Mouse (Mus musculus) olfactory bulb, adult 2 months (tissue): ENCODE results near the gene Opcml. TPM values are rescaled to one million over a fixed set of nuclear protein-coding genes. Genes with fewer than 3 reads are reported as not detected.

ENCODE experiments used
- H3K27ac ChIP-seq: fragments of 200-500 bp; 2 replicates; pipeline ENCODE4 v1.5.1; 2012; ENCODE audit warnings: low read depth, low read length; ENCODE audit not compliant: insufficient read depth
- H3K4me1 ChIP-seq: fragments of 200-500 bp; 2 replicates; pipeline ENCODE4 v1.6.1; 2012; ENCODE audit warnings: low read length; ENCODE audit not compliant: control insufficient read depth, insufficient read depth
- H3K4me3 ChIP-seq: fragments of 200-500 bp; 2 replicates; pipeline ENCODE4 v1.5.1; 2012; ENCODE audit warnings: mild to moderate bottlenecking, low read depth, low read length, moderate library complexity; ENCODE audit not compliant: insufficient read depth
- CTCF ChIP-seq: fragments of 200-500 bp; IDR thresholded peaks from 2 replicates; pipeline ENCODE4 v1.5.1; 2012; ENCODE audit warnings: low read depth, mild to moderate bottlenecking, low read length, moderate library complexity; ENCODE audit not compliant: insufficient read depth
- POLR2A ChIP-seq: fragments of 200-500 bp; IDR thresholded peaks from 2 replicates; pipeline ENCODE4 v1.6.1; 2012; ENCODE audit warnings: mild to moderate bottlenecking, low read depth, low read length, moderate library complexity; ENCODE audit not compliant: insufficient read depth
- WGBS: fragments of 180-500 bp; shearing (Covaris S2); methylation state at CpG from one replicate; pipeline ENCODE4 v1.1.7; 2018; 5-methylcytosine and 5-hydroxymethylcytosine counted together
- polyA plus RNA-seq: library from polyadenylated mRNA; stranded (reverse); fragments of >200 nt; gene quantifications from 2 replicates; pipeline ENCODE4 v1.2.4, GENCODE M21; 2012; ENCODE audit warnings: low replicate concordance; ENCODE audit not compliant: missing spikeins, insufficient read depth, insufficient read length

Opcml gene
- polyA plus RNA-seq, 1 experiment = not detected

- no peak overlapping the region for H3K4me3 ChIP-seq
- TF ChIP-seq CTCF (no peak), POLR2A (no peak)
- H3K27ac ChIP-seq = no peak overlapping the region
- no peaks in the 10 kb centered on the region for H3K4me1 ChIP-seq
- WGBS = 86% methylated on average over 2 of the region's 2 CpGs
Observed at GRCm38 (mm10) chr9:28748902-28749301, 958.3 kb downstream of the Opcml start.

GRCm38 (mm10) chr9:28752908-28753307 lies 962.3 kb downstream of the Opcml start:
- H3K4me3 ChIP-seq = no peak overlapping the region
- no peak for TF ChIP-seq POLR2A
- TF ChIP-seq CTCF = no peak
- WGBS = 70% methylated on average over 5 of the region's 5 CpGs
- H3K4me1 ChIP-seq = no peaks in the 10 kb centered on the region
- no peak overlapping the region for H3K27ac ChIP-seq

- WGBS = 72% methylated on average over 4 of the region's 4 CpGs
- Histone ChIP-seq H3K4me1 (no peaks in the 10 kb centered on the region), H3K4me3 (no peak overlapping the region), H3K27ac (no peak overlapping the region)
- no peak for TF ChIP-seq CTCF
- TF ChIP-seq POLR2A = no peak
Observed at GRCm38 (mm10) chr9:28756841-28757451, 966.4 kb downstream of the Opcml start.

DNA sequence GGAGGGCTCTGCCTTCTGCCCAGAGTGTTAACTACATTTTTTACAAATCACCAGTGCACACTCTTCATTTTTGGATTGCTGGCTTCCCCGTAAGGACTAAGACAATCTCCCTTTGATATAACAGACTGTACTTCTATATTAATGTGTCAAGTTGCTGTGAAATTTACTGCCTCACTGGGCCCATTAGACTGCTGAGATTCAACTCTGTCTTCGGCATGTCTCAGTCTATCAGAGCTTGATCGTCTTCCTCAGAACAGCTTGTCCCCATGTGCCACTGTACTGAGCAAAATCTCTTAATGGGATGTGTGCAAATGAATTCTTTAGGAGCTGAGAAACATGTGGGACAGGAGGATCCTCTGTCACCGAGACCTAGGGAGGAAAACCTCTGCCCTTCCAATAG lies 970.9 kb downstream of the Opcml start:
- Histone ChIP-seq H3K4me1 (no peaks in the 10 kb centered on the region), H3K4me3 (no peak overlapping the region), H3K27ac (no peak overlapping the region)
- TF ChIP-seq CTCF = no peak
- TF ChIP-seq POLR2A = no peak
- 88% methylated on average over 4 of the region's 4 CpGs for WGBS

DNA sequence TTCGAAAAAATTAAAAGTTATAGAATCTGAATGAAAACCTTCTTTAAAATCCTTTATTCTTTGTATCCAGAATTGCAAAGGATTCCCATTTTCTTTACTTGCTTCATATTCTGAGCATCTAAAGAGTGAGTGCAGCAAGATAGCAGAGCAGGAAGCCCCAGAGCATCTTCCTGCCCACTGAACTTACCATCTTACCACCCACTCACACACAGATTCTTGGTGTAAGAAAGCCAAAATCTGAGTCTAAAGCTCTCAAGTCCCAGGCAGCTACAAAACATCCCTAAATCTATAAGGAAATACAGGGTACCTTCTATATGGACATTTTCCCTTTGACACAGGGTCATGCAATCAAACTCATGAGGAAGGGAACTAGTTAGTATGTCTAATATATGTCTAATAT lies 973.6 kb downstream of the Opcml start:
- no peaks in the 10 kb centered on the region for H3K4me1 ChIP-seq
- H3K27ac ChIP-seq = no peak overlapping the region
- no peak overlapping the region for H3K4me3 ChIP-seq
- no peak for TF ChIP-seq POLR2A
- no peak for TF ChIP-seq CTCF
- 88% methylated on average over 1 of the region's 1 CpGs for WGBS

DNA sequence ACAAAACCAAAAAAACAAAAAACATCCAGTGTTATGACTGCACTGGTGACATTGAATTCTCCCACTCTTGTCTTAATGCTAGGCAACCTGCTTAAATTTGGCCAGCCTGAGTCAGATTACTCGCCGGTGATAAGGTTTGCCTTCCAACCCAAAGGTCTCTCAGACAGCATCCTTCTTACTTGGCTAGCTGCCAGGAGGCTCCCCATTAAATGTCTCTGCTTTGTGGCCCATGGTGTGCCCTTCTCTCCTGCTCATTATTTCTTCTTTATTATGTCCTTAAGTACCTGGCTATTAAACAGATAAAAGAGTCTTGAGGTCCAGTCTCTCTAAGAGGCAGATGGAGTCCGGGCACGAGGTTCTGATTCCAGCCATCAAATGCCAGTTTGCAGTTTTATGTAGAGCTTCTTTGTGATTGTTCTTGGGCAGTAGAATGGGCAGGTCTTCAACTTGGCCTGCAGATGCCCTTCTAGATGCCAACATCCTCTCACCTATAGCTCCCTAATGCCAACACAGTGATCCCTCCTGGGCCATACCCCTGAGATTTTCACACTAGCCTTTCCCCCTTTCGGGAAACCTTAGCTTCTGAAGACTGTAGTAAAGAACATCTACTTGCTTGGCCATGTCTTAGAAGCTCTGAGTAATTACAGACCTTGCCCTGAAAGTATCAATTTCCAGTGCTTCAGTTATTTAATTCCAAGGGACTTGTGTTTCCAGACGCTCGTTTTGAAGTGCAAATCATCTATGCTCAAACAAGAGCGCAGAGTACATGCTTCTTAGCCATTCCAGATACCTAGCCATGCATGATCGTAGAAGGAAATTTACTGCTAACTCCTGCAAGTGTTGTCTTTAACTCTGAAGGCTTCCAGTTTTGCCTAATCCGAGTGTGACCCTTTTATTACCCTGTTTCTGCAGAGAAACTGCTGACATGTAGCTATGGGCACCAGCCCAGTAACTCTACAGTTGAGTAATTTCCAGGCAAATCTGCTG lies 986.2 kb downstream of the Opcml start:
- no peak overlapping the region for H3K4me3 ChIP-seq
- TF ChIP-seq POLR2A (no peak), CTCF (no peak)
- H3K27ac ChIP-seq = no peak overlapping the region
- H3K4me1 ChIP-seq = peaks cover 2% of the 10 kb centered on the region
- WGBS = 39% methylated on average over 10 of the region's 10 CpGs

DNA sequence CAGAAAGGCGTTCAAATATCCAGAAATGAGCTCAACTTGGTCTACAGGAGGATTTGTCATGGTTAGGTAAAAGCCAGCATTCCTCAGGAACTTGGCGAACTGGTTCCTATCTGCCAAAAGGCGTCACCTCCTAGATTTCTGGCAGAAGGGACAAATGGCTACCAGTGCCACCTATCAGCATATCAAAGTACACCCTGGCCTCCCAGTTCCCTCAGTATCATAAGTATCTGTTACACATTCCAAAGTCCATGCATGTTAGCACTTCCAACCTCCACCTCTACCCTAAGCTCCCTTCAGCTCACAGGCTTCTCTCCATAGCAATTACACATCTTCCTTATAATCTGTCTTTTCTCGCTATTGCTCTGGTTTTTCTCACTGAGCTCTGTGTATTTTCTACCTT lies 993.3 kb downstream of the Opcml start:
- Histone ChIP-seq H3K27ac (no peak overlapping the region), H3K4me1 (no peaks in the 10 kb centered on the region), H3K4me3 (no peak overlapping the region)
- TF ChIP-seq POLR2A = no peak
- TF ChIP-seq CTCF = no peak
- WGBS = 83% methylated on average over 4 of the region's 4 CpGs

- TF ChIP-seq POLR2A (no peak), CTCF (no peak)
- 93% methylated on average over 1 of the region's 1 CpGs for WGBS
- Histone ChIP-seq H3K4me1 (no peaks in the 10 kb centered on the region), H3K27ac (no peak overlapping the region), H3K4me3 (no peak overlapping the region)
Observed at GRCm38 (mm10) chr9:28789439-28789838, 998.9 kb downstream of the Opcml start.

DNA sequence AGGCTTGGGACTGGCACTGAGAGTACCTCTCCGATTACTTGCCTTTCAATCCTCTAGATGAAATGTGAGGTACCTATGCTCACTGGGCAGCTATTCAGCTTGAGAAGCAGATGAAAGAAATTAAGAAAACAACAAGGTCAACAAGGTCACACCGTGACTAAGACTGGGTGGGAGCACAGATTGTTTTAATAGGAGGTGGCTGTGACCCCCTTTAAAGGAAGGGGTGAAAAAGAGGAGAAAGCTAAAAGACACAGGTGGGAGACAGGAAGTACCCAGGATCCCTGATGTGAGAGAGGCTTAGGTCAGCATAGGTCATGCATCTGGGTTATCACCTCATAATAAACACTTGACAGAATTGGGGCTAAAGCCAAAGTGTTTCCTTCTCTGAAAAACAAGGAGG lies 1009.5 kb downstream of the Opcml start:
- Histone ChIP-seq H3K4me1 (peaks cover 2% of the 10 kb centered on the region; the same call in 1 of the 2 replicates), H3K4me3 (no peak overlapping the region), H3K27ac (no peak overlapping the region)
- no peak for TF ChIP-seq POLR2A
- no peak for TF ChIP-seq CTCF
- WGBS = 50% methylated on average over 2 of the region's 2 CpGs
